Mouse (Mus musculus): ENCODE data around the gene Dolpp1. TPM values are rescaled to one million over a fixed set of nuclear protein-coding genes. Genes with fewer than 3 reads are reported as not detected.
A peak's percentile ranks its signal among the peaks of the same experiment; 100 is the strongest.

The Dolpp1 gene
- polyA plus RNA-seq, 1 experiment from 2014 or later, result 46.9 TPM

DNA sequence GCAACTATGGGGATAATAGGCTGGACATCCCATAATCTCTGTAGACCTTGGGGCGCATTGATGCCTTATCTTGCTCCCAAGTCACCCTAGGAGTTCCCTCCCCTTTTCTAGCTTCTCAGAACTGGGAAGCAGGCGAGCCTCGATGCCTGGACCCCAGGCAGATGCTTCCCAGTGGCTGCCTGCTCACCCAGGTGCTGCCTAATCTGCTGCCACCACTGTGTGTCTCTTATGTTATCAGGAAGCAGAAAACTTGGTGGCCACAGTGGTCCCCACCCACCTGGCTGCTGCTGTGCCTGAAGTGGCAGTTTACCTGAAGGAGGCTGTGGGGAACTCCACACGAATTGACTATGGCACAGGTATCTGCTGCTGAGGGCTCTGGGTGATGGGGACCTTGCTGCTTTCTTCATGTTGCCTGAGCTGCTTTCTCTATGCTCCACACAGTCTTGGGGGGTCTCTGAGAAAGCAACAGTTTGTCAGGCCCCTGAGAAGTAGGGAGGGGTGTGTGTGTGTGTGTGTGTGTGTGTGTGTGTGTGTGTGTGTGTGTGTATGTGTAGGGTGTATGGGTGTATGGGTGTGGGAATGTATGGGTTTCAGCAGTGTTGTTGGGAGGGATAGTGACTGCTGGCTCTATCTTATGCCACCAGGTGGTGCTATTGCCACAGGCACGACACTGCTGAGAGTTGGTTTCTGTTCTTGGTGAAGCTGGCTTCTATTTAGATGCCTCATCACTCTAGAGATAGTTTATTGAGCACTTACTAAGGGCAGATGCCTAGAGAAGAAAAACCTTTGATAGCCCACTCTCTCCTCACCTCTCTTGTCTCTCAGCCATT, 43.5 kb downstream of the Dolpp1 start:
- H3K27ac ChIP-seq, result no peak overlapping the region
- H3K4me3 ChIP-seq, result no peak overlapping the region
- H3K36me3 ChIP-seq, result peaks cover 71% of the 10 kb centered on the region
- H3K9ac ChIP-seq, result no peak overlapping the region
- 56% methylated on average over 5 of the region's 5 CpGs for WGBS
- no peaks in the 10 kb centered on the region for H3K9me3 ChIP-seq
- peaks cover 17% of the 10 kb centered on the region for H3K4me1 ChIP-seq
- H3K27me3 ChIP-seq, result no peaks in the 10 kb centered on the region
- peak; percentile 66; the same call in 1 of the 2 replicates for ATAC-seq (ENCODE audit: borderline replicate concordance, extremely low read depth, low FRiP score, low TSS enrichment)
- H3K4me2 ChIP-seq, result no peak overlapping the region

DNA sequence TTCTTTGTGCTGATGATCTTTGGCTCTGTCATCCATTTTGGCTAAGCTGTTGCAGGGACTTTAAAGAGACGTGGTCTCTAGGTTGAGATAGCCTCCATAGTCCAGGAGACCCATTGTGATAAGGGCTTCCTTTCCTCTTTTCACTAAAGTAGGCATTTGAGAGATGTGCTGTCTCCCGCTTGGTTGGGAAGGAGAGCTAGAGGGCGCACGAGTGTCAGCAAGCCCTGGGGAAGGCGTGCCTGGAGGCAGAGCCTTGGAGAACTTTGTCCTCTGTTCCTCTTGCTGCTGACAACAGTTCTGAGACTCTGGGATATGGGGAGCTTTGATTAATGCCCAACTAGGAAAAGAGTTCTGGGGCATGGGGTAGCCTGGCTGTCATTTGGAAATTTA, 44.1 kb downstream of the Dolpp1 start:
- Histone ChIP-seq H3K9ac (no peak overlapping the region), H3K4me3 (no peak overlapping the region), H3K27ac (no peak overlapping the region), H3K27me3 (no peaks in the 10 kb centered on the region), H3K4me1 (peaks cover 23% of the 10 kb centered on the region), H3K36me3 (peaks cover 65% of the 10 kb centered on the region), H3K9me3 (no peaks in the 10 kb centered on the region), H3K4me2 (no peak overlapping the region)
- WGBS, result 77% methylated on average over 5 of the region's 5 CpGs
- no peak for ATAC-seq (ENCODE audit: borderline replicate concordance, extremely low read depth, low FRiP score, low TSS enrichment)

DNA sequence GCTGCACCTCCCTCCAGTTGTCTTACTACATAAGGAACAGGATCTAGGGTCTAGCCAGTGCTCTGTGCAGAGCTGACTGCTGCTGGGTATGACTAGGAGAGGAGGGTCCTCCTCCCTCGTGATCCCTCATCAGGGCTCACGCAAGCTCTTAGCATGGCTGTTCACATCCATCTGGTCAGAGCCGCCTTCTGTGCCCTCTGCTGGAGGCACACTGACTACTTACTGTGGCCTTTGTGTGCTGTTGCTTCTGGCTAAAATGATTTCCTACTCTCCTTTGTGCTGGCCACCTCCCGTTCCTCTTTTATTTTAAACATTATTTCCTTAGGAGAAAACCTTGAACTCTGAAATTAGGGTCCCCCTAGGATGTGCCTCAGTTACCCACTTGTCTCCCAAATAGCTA, 44.8 kb downstream of the Dolpp1 start:
- Histone ChIP-seq H3K9me3 (no peaks in the 10 kb centered on the region), H3K27ac (no peak overlapping the region), H3K36me3 (peaks cover 58% of the 10 kb centered on the region), H3K4me3 (no peak overlapping the region), H3K27me3 (no peaks in the 10 kb centered on the region), H3K4me1 (peaks cover 27% of the 10 kb centered on the region), H3K4me2 (no peak overlapping the region), H3K9ac (no peak overlapping the region)
- no peak for ATAC-seq (ENCODE audit: borderline replicate concordance, extremely low read depth, low FRiP score, low TSS enrichment)
- 74% methylated on average over 4 of the region's 4 CpGs for whole genome bisulfite sequencing

DNA sequence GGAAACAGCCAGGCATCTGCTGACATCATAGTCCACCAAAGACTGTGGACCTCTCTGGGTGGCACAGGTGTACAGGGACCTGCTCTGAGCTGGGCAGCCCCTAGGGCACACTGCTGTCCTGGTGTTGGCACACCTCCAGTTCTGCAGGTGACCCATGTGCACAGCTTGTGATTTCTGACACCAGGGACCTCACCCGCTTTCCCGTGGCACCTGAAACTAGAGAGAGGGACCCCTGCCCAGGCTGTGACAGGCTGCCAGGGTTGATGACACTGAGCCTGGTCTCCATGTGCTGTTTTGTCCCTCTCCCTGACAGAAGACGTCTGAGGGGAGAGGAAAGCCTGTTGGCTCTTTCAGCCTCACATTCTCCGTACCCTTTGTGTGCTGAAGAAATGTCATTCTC, 45.7 kb downstream of the Dolpp1 start:
- no peak overlapping the region for H3K4me2 ChIP-seq
- H3K4me1 ChIP-seq, result peaks cover 37% of the 10 kb centered on the region
- no peaks in the 10 kb centered on the region for H3K27me3 ChIP-seq
- H3K27ac ChIP-seq, result no peak overlapping the region
- no peaks in the 10 kb centered on the region for H3K9me3 ChIP-seq
- ATAC-seq (ENCODE audit: borderline replicate concordance, extremely low read depth, low FRiP score, low TSS enrichment), result no peak
- no peak overlapping the region for H3K4me3 ChIP-seq
- whole genome bisulfite sequencing, result 86% methylated on average over 4 of the region's 4 CpGs
- peaks cover 49% of the 10 kb centered on the region for H3K36me3 ChIP-seq
- H3K9ac ChIP-seq, result no peak overlapping the region

DNA sequence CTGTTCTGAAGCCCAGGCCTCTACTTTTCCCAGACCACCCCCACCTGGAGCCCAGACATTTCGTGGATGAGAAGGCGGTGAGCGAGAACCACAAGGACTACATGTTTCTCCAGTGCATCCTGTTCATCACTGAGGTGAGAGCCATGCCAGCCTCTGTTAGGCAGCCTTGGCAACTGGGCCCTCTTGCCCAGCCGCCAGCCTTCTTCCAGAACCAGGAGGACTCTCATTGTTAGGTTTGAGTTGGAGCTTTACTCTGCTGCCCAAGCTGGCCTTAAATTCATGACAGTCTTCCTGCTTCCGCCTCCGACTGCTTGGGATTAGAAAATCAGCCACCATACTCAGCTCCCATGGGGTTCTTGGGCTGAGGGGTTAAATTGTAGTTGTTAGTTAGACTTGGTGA, 47.6 kb downstream of the Dolpp1 start:
- Histone ChIP-seq H3K27ac (peak overlapping the region; percentile 99), H3K4me3 (no peak overlapping the region), H3K9ac (no peak overlapping the region), H3K27me3 (no peaks in the 10 kb centered on the region), H3K9me3 (no peaks in the 10 kb centered on the region), H3K36me3 (peaks cover 42% of the 10 kb centered on the region), H3K4me1 (peaks cover 55% of the 10 kb centered on the region), H3K4me2 (no peak overlapping the region)
- 85% methylated on average over 6 of the region's 6 CpGs for WGBS
- ATAC-seq (ENCODE audit: borderline replicate concordance, extremely low read depth, low FRiP score, low TSS enrichment), result no peak

DNA sequence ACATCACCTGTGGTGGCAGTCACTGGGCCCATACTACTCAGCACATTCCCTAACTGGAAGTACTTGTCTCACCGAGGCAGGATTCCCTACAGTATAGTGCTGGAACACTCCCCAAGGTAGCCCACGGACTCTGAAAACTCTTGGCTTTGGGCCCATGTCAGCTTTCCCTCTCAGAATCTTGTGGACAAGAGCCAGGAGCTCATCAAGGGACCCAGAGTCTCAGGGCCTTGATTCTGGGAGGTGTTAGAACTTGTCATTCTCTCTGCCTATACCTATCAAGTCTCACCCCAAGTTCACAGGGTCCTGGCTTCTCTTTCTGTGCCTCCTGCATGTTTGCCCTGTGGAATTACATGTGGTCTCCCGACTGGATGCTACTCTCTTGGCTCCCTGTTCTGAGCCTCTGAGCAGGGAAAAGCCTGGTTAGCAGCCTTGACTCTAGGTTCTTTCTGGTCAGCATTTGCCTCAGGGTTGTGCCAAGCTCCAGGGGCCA, 48.2 kb downstream of the Dolpp1 start:
- whole genome bisulfite sequencing, result 16% methylated on average over 3 of the region's 3 CpGs
- no peak; the same call in 1 of the 2 replicates for ATAC-seq (ENCODE audit: borderline replicate concordance, extremely low read depth, low FRiP score, low TSS enrichment)
- Histone ChIP-seq H3K9me3 (no peaks in the 10 kb centered on the region), H3K4me3 (no peak overlapping the region), H3K4me1 (peaks cover 62% of the 10 kb centered on the region), H3K27ac (peak overlapping the region; percentile 99), H3K4me2 (peak overlapping the region; percentile 70; the same call in 1 of the 2 replicates), H3K27me3 (no peaks in the 10 kb centered on the region), H3K9ac (peak overlapping the region; percentile 8; the same call in 1 of the 2 replicates), H3K36me3 (peaks cover 42% of the 10 kb centered on the region)

DNA sequence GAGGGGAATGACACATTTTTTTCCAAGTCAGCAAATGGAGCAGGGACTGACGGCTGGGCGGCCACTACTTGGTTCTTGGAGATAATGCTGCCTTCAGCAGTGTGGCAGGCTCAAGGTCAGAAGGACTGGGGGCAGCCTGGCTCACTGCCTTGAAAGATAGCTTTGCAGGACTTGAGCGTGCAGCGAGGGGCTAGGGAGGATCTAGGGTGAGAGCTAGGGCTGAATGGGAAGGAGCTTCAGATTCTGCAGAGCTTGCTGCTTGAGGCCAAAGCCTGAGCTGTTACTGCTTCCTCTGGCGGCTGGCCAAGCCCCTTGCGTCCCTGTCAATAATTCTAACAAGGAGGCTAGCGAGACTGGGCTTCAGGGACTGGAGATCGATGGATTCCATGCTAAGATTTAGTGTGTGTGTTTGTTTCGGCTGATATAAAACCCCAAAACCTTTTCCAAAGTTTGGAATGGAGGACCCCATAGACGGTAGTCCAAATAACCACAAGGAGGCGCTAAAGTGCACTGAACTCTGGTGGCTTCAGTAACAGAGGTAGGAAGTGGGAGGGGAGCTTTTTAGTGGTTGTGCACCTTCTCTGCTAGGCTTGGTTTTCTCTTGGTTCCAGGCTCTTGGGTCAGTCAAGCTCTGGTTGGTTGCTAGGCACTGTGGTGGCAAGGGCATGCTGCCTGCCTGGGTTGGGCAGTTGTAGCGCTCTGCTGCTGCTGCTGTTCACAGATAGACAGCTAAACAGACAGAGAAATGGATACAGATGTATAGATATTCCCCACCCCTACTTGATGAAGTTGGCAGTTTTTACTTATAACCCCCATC, 48.9 kb downstream of the Dolpp1 start:
- peaks cover 67% of the 10 kb centered on the region for H3K4me1 ChIP-seq
- ATAC-seq (ENCODE audit: borderline replicate concordance, extremely low read depth, low FRiP score, low TSS enrichment), result peak; percentile 40
- H3K36me3 ChIP-seq, result peaks cover 42% of the 10 kb centered on the region
- H3K4me3 ChIP-seq, result peak overlapping the region; percentile 16
- no peaks in the 10 kb centered on the region for H3K27me3 ChIP-seq
- 5% methylated on average over 12 of the region's 12 CpGs for WGBS
- peak overlapping the region; percentile 99 for H3K27ac ChIP-seq
- H3K4me2 ChIP-seq, result peak overlapping the region; percentile 70
- H3K9me3 ChIP-seq, result no peaks in the 10 kb centered on the region
- peak overlapping the region; percentile 63 for H3K9ac ChIP-seq

DNA sequence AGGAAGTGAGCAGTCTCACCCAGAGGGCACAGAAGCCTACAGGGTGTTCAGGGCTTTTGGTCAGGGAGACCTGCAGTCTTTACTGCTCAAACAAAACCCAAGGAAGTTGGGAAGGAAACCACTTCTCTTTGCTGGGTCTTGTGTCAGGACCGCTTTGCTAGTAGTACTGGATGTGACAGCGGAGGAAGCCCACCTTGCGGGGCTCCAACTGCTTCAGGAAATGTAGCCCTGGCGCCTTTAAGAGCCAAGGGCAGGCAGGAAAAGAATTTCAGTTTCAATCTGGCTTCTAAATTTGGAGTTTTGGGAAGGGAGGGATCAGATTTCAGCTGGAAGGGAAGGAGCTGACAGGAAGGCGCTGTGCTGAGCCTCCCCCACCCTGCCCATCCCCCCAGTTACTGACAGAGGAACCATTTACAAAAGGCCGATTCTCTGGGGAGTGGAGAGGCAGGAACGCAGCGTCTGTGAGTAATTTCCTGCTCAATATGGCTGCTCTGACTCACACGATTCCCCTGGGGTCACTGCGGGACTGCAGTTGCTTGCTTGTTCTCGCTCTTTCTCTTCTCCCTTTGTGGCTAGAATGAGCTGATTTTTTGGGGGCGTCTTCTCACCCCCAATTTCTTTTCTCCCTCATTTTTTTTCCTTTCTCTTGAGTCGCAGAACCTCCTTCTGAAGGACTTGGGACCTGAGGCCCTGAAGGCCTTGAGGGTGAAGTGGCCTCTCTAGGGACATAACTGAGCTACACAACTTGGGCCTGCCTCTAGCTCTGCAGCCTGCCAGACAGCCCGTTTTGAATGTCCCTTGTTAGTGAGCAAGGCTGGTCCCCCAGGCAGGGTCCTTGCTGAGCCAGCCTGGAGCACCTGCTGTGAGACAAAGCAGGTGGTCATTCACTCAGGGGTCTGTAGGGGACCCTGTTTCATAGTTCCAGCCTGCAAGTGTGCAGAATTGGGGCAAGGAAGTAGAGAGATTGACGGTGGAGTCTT, 49.8 kb downstream of the Dolpp1 start:
- H3K4me2 ChIP-seq, result peak overlapping the region; percentile 70
- H3K36me3 ChIP-seq, result peaks cover 46% of the 10 kb centered on the region
- peaks cover 69% of the 10 kb centered on the region for H3K4me1 ChIP-seq
- peak overlapping the region; percentile 63 for H3K9ac ChIP-seq
- ATAC-seq (ENCODE audit: borderline replicate concordance, extremely low read depth, low FRiP score, low TSS enrichment), result peak; percentile 78
- H3K27ac ChIP-seq, result peak overlapping the region; percentile 99
- no peaks in the 10 kb centered on the region for H3K9me3 ChIP-seq
- WGBS, result 1% methylated on average over 15 of the region's 15 CpGs
- peak overlapping the region; percentile 36 for H3K4me3 ChIP-seq
- no peaks in the 10 kb centered on the region for H3K27me3 ChIP-seq

DNA sequence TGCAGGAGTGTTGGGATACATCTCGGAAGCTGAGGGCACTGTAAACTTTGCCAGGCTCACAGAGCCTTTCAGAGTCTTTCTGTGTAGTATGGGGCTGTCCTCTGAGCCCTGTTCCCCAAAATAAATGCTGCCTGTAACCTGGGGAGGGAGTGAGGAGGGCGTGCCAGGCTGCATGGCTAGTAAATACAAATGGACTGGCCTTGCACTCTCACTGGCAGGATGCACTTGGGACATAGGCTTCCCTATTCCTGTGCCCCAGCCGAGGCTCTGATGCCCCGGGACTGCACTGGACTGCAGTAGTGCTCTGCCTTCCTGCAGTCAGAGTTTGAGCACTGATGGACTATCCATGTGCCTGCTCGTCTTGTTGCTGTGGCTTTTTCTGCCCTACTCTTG, 50.4 kb downstream of the Dolpp1 start:
- peaks cover 47% of the 10 kb centered on the region for H3K36me3 ChIP-seq
- WGBS, result 14% methylated on average over 5 of the region's 5 CpGs

DNA sequence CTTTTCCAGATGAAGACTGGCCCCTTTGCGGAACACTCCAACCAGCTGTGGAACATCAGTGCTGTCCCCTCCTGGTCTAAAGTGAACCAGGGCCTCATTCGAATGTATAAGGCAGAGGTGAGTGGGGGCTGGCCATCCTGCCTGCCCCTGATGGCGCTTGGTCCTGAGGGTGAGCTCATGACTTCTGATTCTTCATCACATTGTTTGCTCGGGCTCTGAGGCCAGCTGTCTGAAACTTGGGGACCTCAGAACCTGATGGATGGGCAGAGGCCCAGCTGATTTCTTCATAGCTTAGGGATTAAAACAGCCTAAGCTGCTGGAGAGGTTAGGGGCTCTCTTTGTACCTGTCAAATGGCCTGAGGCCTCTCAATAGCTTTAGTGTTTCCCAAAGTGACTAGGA, 51.2 kb downstream of the Dolpp1 start:
- 26% methylated on average over 4 of the region's 4 CpGs for WGBS
- Histone ChIP-seq H3K4me2 (peak overlapping the region; percentile 70), H3K4me1 (peaks cover 75% of the 10 kb centered on the region), H3K4me3 (peak overlapping the region; percentile 8), H3K36me3 (peaks cover 47% of the 10 kb centered on the region), H3K9ac (peak overlapping the region; percentile 23; the same call in 1 of the 2 replicates), H3K27ac (peak overlapping the region; percentile 99), H3K27me3 (no peaks in the 10 kb centered on the region), H3K9me3 (no peaks in the 10 kb centered on the region)
- ATAC-seq (ENCODE audit: borderline replicate concordance, extremely low read depth, low FRiP score, low TSS enrichment), result no peak

More for the DNA sequence above, 50.4 kb downstream of the Dolpp1 start:
- Histone ChIP-seq H3K27me3 (no peaks in the 10 kb centered on the region), H3K27ac (peak overlapping the region; percentile 99), H3K9me3 (no peaks in the 10 kb centered on the region), H3K4me1 (peaks cover 75% of the 10 kb centered on the region), H3K4me3 (peak overlapping the region; percentile 36), H3K9ac (peak overlapping the region; percentile 63), H3K4me2 (peak overlapping the region; percentile 70)
- no peak for ATAC-seq (ENCODE audit: borderline replicate concordance, extremely low read depth, low FRiP score, low TSS enrichment)

DNA sequence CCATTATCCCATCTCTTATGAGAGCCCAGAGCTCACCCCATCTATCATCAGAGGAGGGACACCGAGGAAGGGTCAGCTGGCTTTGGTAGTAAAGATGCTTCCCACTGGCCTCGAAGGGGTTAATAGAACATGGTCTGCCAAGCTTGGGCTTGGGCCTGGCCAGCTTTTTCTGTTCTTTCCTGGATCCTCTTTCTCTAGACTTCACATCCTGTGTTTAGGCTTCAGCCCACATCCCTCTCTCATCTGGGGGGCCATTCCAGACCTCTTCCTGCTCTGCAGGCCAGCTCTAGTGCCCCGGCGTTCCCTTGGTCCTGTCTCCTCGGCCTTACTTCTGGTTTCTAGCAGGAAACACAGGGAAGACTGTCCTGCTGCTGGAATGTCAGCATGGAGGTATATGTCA, 52.0 kb downstream of the Dolpp1 start:
- H3K4me1 ChIP-seq, result peaks cover 75% of the 10 kb centered on the region
- H3K27ac ChIP-seq, result peak overlapping the region; percentile 99
- no peaks in the 10 kb centered on the region for H3K9me3 ChIP-seq
- no peak for ATAC-seq (ENCODE audit: borderline replicate concordance, extremely low read depth, low FRiP score, low TSS enrichment)
- H3K4me3 ChIP-seq, result no peak overlapping the region
- peaks cover 46% of the 10 kb centered on the region for H3K36me3 ChIP-seq
- 37% methylated on average over 5 of the region's 5 CpGs for whole genome bisulfite sequencing
- H3K9ac ChIP-seq, result peak overlapping the region; percentile 23; the same call in 1 of the 2 replicates
- H3K4me2 ChIP-seq, result peak overlapping the region; percentile 70; the same call in 1 of the 2 replicates
- no peaks in the 10 kb centered on the region for H3K27me3 ChIP-seq
